12 mouse cellular contexts compared by ENCODE assay signal in the genomic region with DNA sequence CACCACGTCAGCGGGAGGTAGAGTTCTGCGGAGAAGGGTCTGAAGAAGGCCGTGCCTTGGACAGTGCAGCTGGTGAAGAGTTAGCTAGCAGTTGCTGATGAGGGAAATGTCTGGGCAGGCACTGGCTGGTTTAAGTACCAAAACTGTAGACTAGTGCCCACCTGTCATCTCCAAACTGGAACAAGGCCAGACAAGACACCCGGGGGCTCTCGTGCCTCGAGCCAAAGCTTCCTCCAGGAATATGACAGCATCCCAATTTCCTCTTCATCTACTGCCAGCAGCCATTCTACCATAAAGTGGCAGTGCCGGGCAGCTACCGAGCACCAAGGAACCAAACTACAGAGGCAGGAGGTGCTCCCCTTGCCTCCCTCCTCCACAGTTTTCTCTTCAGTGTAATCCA.
"Had no signal": no experiment of that assay in that cellular context is flagged by ENCODE, and none has a peak within 500 bp of the region (broad histone marks: within the 10 kb centered on the region; RNA-seq: fewer than 3 reads in every experiment).

No protein-coding gene starts in this region.

- DNase-seq: kidney, postnatal 14 days; layer of hippocampus, postnatal 36 days; lung, adult 18-20 months; retina, postnatal 1 day; thymus, adult 2 months; thymus, postnatal 25 days had no signal

- H3K27ac ChIP-seq: limb, embryonic 13.5 days; liver, embryonic 14.5 days; midbrain, embryonic 13.5 days; neural tube, embryonic 12.5 days had no signal

- H3K4me2 ChIP-seq: limb, embryonic 13.5 days; midbrain, embryonic 13.5 days; neural tube, embryonic 12.5 days; stomach, embryonic 15.5 days had no signal

- H3K4me3 ChIP-seq: limb, embryonic 13.5 days; midbrain, embryonic 13.5 days; myocyte; neural tube, embryonic 12.5 days; stomach, embryonic 15.5 days had no signal

- H3K9me3 ChIP-seq: limb, embryonic 13.5 days; midbrain, embryonic 13.5 days; neural tube, embryonic 12.5 days; stomach, embryonic 15.5 days had no signal

- H3K36me3 ChIP-seq: neural tube, embryonic 12.5 days; stomach, embryonic 15.5 days had no signal

- H3K9ac ChIP-seq: limb, embryonic 13.5 days; liver, embryonic 14.5 days; midbrain, embryonic 13.5 days; neural tube, embryonic 12.5 days; stomach, embryonic 15.5 days had no signal

- ATAC-seq: midbrain, embryonic 13.5 days had no signal

- H3K27me3 ChIP-seq: limb, embryonic 13.5 days; stomach, embryonic 15.5 days had no signal
